Mouse (Mus musculus) heart, adult 2 months (tissue): ENCODE measurements around the gene Olfr494.

Experiments
- CTCF ChIP-seq: fragments of 200-600 bp; IDR thresholded peaks from 2 replicates; pipeline ENCODE4 v1.8.1; 2022; ENCODE audit warnings: antibody characterized with exemption, mild to moderate bottlenecking, moderate library complexity
- EP300 ChIP-seq: fragments of 200-500 bp; IDR thresholded peaks from 2 replicates; pipeline ENCODE4 v1.6.1; 2011; ENCODE audit warnings: low read depth, low read length, control low read depth; ENCODE audit not compliant: insufficient read depth
- POLR2A ChIP-seq: fragments of 200-500 bp; IDR thresholded peaks from 2 replicates; pipeline ENCODE4 v1.6.1; 2011; ENCODE audit warnings: mild to moderate bottlenecking, low read depth, low read length, control low read depth; ENCODE audit not compliant: insufficient read depth

GRCm38 (mm10) chr7:108392867-108393266 is 27.7 kb downstream of the Olfr494 start, which contains the start of gene Olfr495:
- no peak for TF ChIP-seq POLR2A
- TF ChIP-seq CTCF = no peak
- no peak for TF ChIP-seq EP300
